9 mouse cellular contexts compared by ENCODE assay signal in genomic region chr12:90729648-90730047, GRCm38 (mm10). TPM values are rescaled to one million over a fixed set of nuclear protein-coding genes. Genes with fewer than 3 reads are reported as not detected.
DNase-seq lines count a peak whose midpoint lies in the region; ATAC-seq and TF ChIP-seq lines count a peak whose summit lies in the region.
"Had no signal": no experiment of that assay in that cellular context is flagged by ENCODE, and none has a peak within 500 bp of the region (broad histone marks: within the 10 kb centered on the region; RNA-seq: fewer than 3 reads in every experiment).

No protein-coding gene starts in this region.

- WGBS in liver, embryonic 12.5 days (ENCODE audit: insufficient replicate concordance), result 33% methylated on average over 10 of the region's 10 CpGs
- 52% methylated on average over 10 of the region's 10 CpGs for WGBS in hindbrain, postnatal 0 days
- 39% methylated on average over 10 of the region's 10 CpGs for WGBS in liver, embryonic 13.5 days (ENCODE audit: insufficient replicate concordance)

- no peaks in the 10 kb centered on the region for H3K36me3 ChIP-seq in liver, embryonic 12.5 days
- H3K36me3 ChIP-seq in hindbrain, postnatal 0 days (ENCODE audit: insufficient read depth, low read length), result no peaks in the 10 kb centered on the region
- no peaks in the 10 kb centered on the region for H3K36me3 ChIP-seq in liver, embryonic 13.5 days
- H3K36me3 ChIP-seq: neural tube, embryonic 13.5 days had no signal

- DNase-seq in liver, result peak; percentile 45
- peak; percentile 50 for DNase-seq in adrenal gland, adult 2 months
- peak; percentile 68 for DNase-seq in embryo, embryonic 10 days (ENCODE audit: low spot score)
- peak; percentile 52 for DNase-seq in hindbrain, postnatal 0 days (ENCODE audit: low spot score)
- DNase-seq in liver, embryonic 13.5 days, result peak; percentile 4
- DNase-seq in retina, postnatal 1 day, result peak; percentile 67
- DNase-seq in urinary bladder, postnatal 25 days (ENCODE audit: low spot score), result peak; percentile 38

- no peak overlapping the region for H3K4me3 ChIP-seq in liver, embryonic 12.5 days
- H3K4me3 ChIP-seq in hindbrain, postnatal 0 days (ENCODE audit: low read length), result no peak overlapping the region
- H3K4me3 ChIP-seq in liver, embryonic 13.5 days (replicated peaks), result no peak overlapping the region
- H3K4me3 ChIP-seq: neural tube, embryonic 13.5 days had no signal

- H3K4me1 ChIP-seq in liver, embryonic 12.5 days, result no peaks in the 10 kb centered on the region
- no peaks in the 10 kb centered on the region for H3K4me1 ChIP-seq in hindbrain, postnatal 0 days (ENCODE audit: insufficient read depth, low read length)
- no peaks in the 10 kb centered on the region for H3K4me1 ChIP-seq in liver, embryonic 13.5 days (replicated peaks)
- H3K4me1 ChIP-seq: neural tube, embryonic 13.5 days had no signal

- ATAC-seq in liver, embryonic 12.5 days, result no peak
- no peak for ATAC-seq in hindbrain, postnatal 0 days
- no peak for ATAC-seq in liver, embryonic 13.5 days (ENCODE audit: low read depth)

- TF ChIP-seq CTCF in hindbrain, postnatal 0 days (IDR thresholded peaks at IDR 0.05; ENCODE audit: low read depth), result peak; percentile 78

- H3K27ac ChIP-seq in liver, embryonic 12.5 days, result no peak overlapping the region
- no peak overlapping the region for H3K27ac ChIP-seq in hindbrain, postnatal 0 days
- H3K27ac ChIP-seq in liver, embryonic 13.5 days, result no peak overlapping the region
- H3K27ac ChIP-seq: neural tube, embryonic 13.5 days had no signal

- H3K4me2 ChIP-seq in liver, embryonic 12.5 days, result no peak overlapping the region
- no peak overlapping the region for H3K4me2 ChIP-seq in hindbrain, postnatal 0 days (ENCODE audit: low read depth, low read length)
- H3K4me2 ChIP-seq in liver, embryonic 13.5 days, result no peak overlapping the region
- H3K4me2 ChIP-seq: neural tube, embryonic 13.5 days had no signal

- no peaks in the 10 kb centered on the region for H3K27me3 ChIP-seq in liver, embryonic 12.5 days (replicated peaks)
- no peaks in the 10 kb centered on the region for H3K27me3 ChIP-seq in hindbrain, postnatal 0 days (ENCODE audit: insufficient read depth, low read length)
- H3K27me3 ChIP-seq in liver, embryonic 13.5 days, result no peaks in the 10 kb centered on the region
- H3K27me3 ChIP-seq: neural tube, embryonic 13.5 days had no signal

- no peak overlapping the region for H3K9ac ChIP-seq in liver, embryonic 12.5 days
- H3K9ac ChIP-seq in hindbrain, postnatal 0 days (replicated peaks; ENCODE audit: low read length), result no peak overlapping the region
- no peak overlapping the region for H3K9ac ChIP-seq in liver, embryonic 13.5 days
- H3K9ac ChIP-seq: neural tube, embryonic 13.5 days had no signal

- H3K9me3 ChIP-seq in liver, embryonic 12.5 days (replicated peaks), result no peaks in the 10 kb centered on the region
- no peaks in the 10 kb centered on the region for H3K9me3 ChIP-seq in hindbrain, postnatal 0 days (ENCODE audit: low read length)
- no peaks in the 10 kb centered on the region for H3K9me3 ChIP-seq in liver, embryonic 13.5 days (replicated peaks)
- H3K9me3 ChIP-seq: neural tube, embryonic 13.5 days had no signal

RNA-seq across cellular contexts. Expression of gene Dio2, which starts 8.6 kb away (rescaled TPM):
- 0.02 and 0.10 TPM in 2 replicates for polyA plus RNA-seq in liver, embryonic 12.5 days (2016; fragmentation: Nextera tagmentation; extraction: Ambion mirVana)
- total RNA-seq in adrenal gland, adult 2 months (2021), result 10 to 100 TPM; 46.8 to 47.1 TPM
- 0.44 and 0.70 TPM in 2 replicates for polyA plus RNA-seq in adrenal gland, adult 2 months (2012; rRNA removed)
- 0.42 and 0.93 TPM in 2 replicates for total RNA-seq in hindbrain, postnatal 0 days (2014; rRNA removed)
- polyA plus RNA-seq in hindbrain, postnatal 0 days (2015; fragmentation: Nextera tagmentation; extraction: Ambion mirVana), result 0.18 and 0.32 TPM in 2 replicates
- polyA plus RNA-seq in liver, embryonic 13.5 days (2015; fragmentation: Nextera tagmentation; extraction: Ambion mirVana), result 0.03 and 0.05 TPM in 2 replicates

Comparison
In these comparisons a context has a peak if more than half of its experiments do, and no peak if none do; other contexts are left out.
1. DNase-seq: peak in every context shown above with its lines; median percentile 68 in embryo, embryonic 10 days; 67 in retina, postnatal 1 day; 52 in hindbrain, postnatal 0 days; 50 in adrenal gland, adult 2 months; 45 in liver; 38 in urinary bladder, postnatal 25 days; 4 in liver, embryonic 13.5 days.